Mouse (Mus musculus) myocyte (in vitro differentiated cells): ENCODE data around the gene Zfp592.

Experiments
- CEBPB ChIP-seq: IDR thresholded peaks from 2 replicates; pipeline ENCODE4 v1.6.1; 2011; ENCODE audit warnings: mild to moderate bottlenecking, moderate library complexity; ENCODE audit not compliant: poor library complexity, insufficient read depth, severe bottlenecking
- E2F4 ChIP-seq: IDR thresholded peaks from one replicate; pipeline ENCODE4 v1.6.1; 2011; ENCODE audit warnings: mild to moderate bottlenecking, control low read depth, moderate library complexity; ENCODE audit not compliant: insufficient read depth
- MAX ChIP-seq: IDR thresholded peaks from one replicate; pipeline ENCODE4 v1.6.1; 2011; ENCODE audit warnings: low read depth, mild to moderate bottlenecking, control low read depth
- MYOD1 ChIP-seq, 3 experiments: IDR thresholded peaks; one replicate each; pipeline ENCODE4 v1.6.1; 2011; ENCODE audit warnings: control low read depth in 2 of 3, low read depth in 2 of 3, mild to moderate bottlenecking in 2 of 3, moderate library complexity in 1 of 3; ENCODE audit not compliant: insufficient read length in 2 of 3, control insufficient read depth in 1 of 3
- MYOG ChIP-seq, 3 experiments: IDR thresholded peaks; one replicate each; pipeline ENCODE4 v1.6.1; 2011; ENCODE audit warnings: control low read depth in 2 of 3, low read depth in 2 of 3, mild to moderate bottlenecking in 2 of 3; ENCODE audit not compliant: insufficient read length in 2 of 3, control insufficient read depth in 1 of 3, insufficient read depth in 1 of 3
- POLR2A ChIP-seq: IDR thresholded peaks from one replicate; pipeline ENCODE4 v1.6.1; 2011; ENCODE audit warnings: low read depth, mild to moderate bottlenecking, control low read depth, moderate library complexity; ENCODE audit not compliant: insufficient read length
- POLR2AphosphoS2 ChIP-seq: IDR thresholded peaks from one replicate; pipeline ENCODE4 v1.6.1; 2011; ENCODE audit warnings: low read depth, control low read depth; ENCODE audit not compliant: insufficient read length
- REST ChIP-seq: IDR thresholded peaks from one replicate; pipeline ENCODE4 v1.6.1; 2011; ENCODE audit warnings: mild to moderate bottlenecking, control low read depth, moderate library complexity; ENCODE audit not compliant: insufficient read depth, insufficient read length
- USF1 ChIP-seq: IDR thresholded peaks from one replicate; pipeline ENCODE4 v1.6.1; 2011; ENCODE audit warnings: low read depth, mild to moderate bottlenecking, control low read depth, moderate library complexity

DNA sequence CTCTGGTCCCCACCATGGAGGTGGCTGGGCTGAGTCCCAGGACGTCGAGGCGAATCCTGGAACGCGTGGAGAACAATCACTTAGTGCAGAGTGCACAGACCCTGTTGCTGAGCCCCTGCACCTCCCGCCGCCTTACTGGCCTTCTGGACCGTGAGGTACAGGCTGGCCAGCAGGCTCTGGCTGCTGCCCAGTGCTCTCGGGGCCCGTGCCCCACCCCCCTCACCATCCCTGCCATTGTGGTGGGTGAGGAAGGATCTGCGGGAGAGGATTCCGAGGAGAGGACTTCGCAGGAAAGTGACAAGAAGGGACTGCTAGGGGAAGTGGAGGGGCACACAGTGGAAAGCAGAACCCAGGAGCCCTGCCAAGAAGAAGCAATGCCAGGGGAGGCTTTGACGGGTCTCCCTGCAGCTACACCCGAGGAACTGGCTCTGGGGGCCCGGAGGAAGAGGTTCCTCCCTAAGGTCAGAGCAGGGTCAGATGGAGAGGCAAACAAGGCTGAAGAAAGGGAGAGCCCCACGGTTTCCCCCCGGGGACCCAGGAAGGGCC is 100.0 kb downstream of the Zfp592 start:
- TF ChIP-seq REST = no peak
- peak; percentile 28 for TF ChIP-seq POLR2AphosphoS2
- TF ChIP-seq POLR2A = no peak
- TF ChIP-seq MYOG (IDR thresholded peaks at IDR 0.05; ENCODE audit: control insufficient read depth in 1 of 3, insufficient read depth in 1 of 3, insufficient read length in 2 of 3, low read depth in 2 of 3) = no peak
- no peak for TF ChIP-seq MYOD1 (IDR thresholded peaks at IDR 0.05; ENCODE audit: control insufficient read depth in 1 of 3, insufficient read length in 2 of 3, low read depth in 2 of 3)
- TF ChIP-seq E2F4 = no peak
- no peak for TF ChIP-seq MAX
- no peak for TF ChIP-seq USF1
- no peak for TF ChIP-seq CEBPB
